Mouse (Mus musculus) retina, adult 2 months (tissue): ENCODE results near the gene Ylpm1.

Source experiments
- DNase-seq: peaks from one replicate; pipeline ENCODE4 v3.0.0-alpha.2; 2012; ENCODE audit warnings: low read depth, low spot score

The Ylpm1 gene

GRCm38 (mm10) chr12:85009776-85010175 lies 13.7 kb downstream of the Ylpm1 start:
- no peak for DNase-seq

DNA sequence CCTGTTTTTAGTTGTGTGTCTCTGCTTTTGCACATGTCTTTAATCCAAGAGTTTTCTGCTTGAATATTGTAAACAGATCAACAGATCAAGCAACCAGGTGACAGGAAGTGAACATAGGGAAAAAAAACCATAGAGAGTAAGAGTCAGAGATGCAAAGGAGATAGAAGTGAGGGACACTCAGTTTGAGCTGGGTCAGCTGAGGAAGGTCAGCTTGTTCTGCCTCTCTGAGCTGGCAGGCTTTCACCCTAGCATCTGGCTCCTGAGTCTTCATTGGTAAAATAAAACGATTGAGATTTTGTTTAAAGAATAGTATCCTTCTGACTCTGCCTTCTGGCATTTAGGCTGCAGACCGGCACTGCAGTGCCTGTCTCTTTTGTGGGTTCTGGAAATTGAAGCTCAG lies 14.4 kb downstream of the Ylpm1 start:
- no peak for DNase-seq

DNA sequence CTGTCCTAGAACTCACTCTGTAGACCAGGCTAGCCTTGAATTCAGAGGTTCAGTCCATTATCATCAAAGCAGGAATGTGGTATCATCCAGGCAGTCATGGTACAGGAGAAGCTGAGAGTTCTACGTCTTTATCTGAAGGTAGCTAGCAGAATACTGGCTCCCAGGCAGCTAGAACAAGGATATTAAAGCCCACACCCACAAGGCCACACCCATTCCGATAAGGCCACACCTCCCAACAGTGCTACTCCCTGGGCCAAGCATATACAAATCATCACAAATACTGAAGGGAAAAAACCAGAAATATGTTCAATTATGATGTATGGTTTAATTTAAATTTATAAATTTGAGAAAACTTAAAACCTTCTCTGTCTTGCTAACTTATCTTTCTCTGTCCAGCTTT lies 16.1 kb downstream of the Ylpm1 start:
- no peak for DNase-seq

DNA sequence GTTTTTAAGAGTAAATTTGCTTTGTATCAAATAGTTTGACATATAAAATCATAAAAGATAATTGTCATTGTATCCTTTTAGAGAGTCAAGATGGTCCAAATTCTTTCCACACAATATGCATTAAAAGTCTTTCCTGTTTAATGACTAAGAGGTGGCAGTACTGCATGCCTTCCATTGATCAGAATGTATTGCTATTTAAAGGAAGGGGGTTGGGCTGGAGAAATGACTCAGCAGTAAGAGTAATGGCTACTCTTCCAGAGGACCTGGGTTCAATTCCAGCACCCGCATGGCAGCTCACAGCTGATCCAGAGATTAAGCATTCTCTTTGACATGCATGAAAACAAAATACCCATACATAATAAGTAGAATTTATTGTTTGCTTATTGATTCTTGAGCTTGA lies 25.9 kb downstream of the Ylpm1 start:
- no peak for DNase-seq

GRCm38 (mm10) chr12:85032710-85033109 lies 36.6 kb downstream of the Ylpm1 start:
- no peak for DNase-seq

DNA sequence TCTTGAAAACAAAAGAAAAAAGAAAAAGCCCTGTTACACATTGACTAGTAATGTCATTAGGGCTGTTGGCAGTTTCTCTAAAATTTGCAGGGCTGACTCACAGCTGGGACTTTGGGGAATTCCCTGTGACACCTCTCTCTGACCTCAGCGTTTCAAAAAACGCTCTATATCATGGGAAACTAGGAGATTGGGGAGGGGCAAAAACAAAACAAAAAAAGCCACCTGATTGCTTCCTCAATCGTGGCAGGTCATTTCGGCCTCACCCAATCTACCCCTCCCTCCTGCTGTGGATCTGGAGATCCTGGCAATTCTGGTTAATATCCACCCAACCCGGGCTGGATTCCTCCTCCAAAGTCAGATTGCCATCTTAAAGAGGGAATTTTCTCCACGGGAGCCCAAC lies 55.1 kb downstream of the Ylpm1 start:
- DNase-seq: no peak

- DNase-seq: no peak
Observed at GRCm38 (mm10) chr12:85071043-85071442, 74.9 kb downstream of the Ylpm1 start.

DNA sequence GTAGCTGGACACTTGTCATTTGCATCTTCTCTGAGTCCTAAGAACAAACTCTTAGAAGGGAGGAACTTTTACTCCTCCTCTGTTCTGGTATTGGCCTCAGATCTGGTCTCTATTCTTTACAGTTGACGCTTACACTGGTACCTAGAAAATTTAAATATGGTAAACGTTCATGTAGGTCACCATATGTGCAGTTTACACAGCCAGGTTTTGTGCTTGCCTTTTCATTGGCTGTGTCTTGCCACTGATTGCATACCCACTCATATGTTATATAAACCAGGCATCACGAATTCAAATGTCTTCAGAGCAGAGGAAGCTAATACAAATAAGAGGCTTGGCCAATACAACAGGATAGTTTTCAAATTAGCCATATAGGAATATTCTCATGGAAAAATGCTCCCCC lies 81.0 kb downstream of the Ylpm1 start:
- no peak for DNase-seq

GRCm38 (mm10) chr12:85084257-85084656 lies 88.1 kb downstream of the Ylpm1 start:
- DNase-seq: no peak

DNA sequence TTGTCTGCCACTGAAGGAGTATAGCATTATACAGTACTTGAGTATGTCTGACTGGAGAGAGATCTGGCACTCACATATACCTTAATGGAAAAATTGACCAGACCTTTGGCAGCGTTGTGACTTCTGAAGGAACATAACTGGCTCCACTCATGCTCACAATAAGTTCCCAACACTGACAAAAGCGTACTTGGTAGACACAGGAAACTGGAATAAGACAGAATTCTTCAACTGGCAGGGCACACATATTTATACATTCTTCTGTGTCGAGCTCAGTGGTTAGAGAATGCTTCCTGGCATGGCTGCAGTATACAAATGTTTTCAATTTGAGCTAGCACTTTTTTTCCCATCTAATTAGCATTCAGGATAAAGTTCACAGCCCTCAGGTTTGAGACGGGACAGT lies 88.8 kb downstream of the Ylpm1 start:
- no peak for DNase-seq

DNA sequence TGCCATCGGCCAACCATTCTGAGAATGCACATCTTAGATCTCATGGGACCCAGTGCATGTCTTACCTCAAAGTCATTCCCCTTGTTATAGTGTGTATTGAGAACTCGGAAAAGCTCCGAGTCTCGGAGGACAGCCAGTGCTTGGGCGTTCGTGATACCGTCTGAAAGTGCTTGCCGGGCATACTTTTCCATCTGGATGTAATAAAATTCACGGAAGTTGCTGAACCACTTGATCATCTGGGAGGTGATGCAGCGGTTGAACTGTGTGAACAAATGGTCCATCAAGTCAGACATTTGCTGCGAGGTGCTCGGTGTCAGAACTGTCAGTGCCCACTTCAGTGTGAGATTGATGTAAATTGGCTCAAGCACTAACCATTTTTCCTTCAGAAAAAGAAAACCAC lies 91.7 kb downstream of the Ylpm1 start:
- DNase-seq: no peak

DNA sequence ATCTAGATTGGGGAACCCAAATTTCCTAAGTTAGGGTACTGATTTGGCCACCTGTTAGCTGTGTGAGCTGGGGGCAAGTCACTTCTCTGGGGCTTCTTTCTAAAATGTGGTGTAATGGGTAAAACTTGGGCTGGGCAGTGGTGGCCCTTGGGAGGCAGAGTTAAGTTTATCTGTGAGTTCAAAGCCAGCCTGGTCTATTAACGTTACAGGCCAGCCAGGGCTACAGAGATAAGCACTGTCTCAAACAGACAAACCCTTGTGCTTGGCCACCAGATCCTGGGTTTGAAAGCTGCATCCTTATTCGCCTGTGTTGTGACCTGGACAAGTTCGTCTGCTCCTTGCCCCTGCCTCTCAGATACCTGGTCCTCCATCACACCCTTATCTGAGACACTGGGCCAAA lies 95.1 kb downstream of the Ylpm1 start:
- DNase-seq: no peak

DNA sequence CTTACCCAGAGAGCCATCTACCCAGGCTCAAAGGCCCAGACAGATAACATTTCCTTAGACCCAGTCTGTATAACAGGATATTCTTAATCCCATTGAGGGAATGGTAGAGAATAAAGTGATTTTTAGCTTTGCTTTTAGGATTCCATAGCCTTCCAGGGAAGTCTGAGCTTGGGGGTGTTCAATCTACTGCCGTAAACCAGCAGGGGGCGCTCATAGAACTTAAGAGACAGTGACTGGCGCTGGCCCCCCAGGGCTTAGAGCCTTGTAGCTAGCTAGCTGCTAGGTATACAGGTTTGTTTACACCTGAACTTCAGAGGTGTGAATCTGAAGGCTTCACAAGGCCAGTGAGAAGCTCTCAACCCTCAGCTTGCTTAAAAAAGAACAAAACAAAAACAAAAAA lies 96.1 kb downstream of the Ylpm1 start:
- DNase-seq: peak; percentile 50

DNA sequence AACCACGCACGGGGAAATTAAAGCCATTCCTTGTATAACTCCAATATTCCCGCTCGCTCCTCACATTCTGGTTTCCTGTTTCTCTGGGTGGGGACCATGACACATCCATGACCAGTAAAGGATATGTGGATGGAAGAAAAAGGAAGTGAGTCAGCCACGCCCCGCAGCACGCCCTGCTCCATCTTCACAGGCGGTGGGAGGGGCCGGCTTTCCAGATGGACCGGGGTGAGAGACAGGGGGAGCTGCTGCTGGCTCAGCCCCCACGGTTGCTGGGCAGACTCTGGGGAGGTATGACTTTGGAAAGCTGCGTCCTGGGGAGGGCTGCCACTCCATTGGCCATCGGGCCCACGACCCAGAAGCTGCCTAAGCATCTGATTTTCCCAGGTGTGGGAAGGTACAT lies 97.9 kb downstream of the Ylpm1 start:
- no peak for DNase-seq

- no peak for DNase-seq
Observed at GRCm38 (mm10) chr12:85094706-85095105, 98.6 kb downstream of the Ylpm1 start.

- no peak for DNase-seq
Observed at GRCm38 (mm10) chr12:85095146-85095545, 99.0 kb downstream of the Ylpm1 start.

DNA sequence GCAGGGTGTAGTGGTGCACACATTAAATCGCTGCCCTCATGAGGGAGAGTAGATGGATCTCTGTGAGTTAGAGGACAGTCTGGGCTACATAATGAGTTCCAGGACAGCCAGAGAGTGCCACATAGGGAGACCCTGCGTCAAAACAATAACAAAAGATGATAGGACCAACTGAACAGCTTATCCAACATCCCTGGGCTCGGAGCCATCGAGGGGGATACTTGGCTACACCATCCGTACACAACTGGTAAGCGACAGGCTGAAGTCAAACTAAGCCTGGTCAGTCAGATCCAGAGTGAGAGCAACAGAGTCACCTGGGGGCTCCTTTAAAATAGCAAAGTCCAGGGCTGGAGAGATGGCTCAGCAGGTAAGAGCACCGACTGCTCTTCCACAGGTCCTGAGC lies 99.7 kb downstream of the Ylpm1 start:
- DNase-seq: no peak

GRCm38 (mm10) chr12:85101001-85101400 lies 104.9 kb downstream of the Ylpm1 start:
- DNase-seq: no peak

DNA sequence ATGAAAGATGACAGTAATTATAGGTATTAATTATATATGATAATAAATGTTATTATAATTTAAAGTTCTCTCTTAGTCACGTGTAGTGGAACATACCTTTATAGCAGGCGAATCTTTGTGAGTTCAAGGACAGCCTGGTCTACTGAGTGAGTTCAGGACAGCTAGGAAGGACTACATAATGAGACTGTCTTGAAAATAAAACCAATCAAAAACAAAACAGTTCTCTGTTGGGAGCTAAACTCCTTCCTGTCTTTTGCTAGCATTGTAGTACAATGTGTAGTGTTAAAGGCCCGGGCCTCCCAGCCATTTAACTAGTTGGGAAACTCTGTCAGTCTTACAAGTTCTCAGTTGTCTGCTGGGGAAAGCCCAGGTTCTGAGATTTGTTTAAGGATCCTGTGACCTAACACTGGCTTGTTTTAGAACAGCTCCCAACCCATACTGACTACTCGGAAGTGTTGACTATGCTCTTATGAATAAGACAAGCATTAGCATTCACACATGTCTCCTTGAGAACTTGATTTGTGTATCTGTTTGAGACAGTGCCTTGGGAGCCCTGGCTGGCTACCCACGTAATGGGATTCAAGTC lies 105.5 kb downstream of the Ylpm1 start:
- DNase-seq: no peak

DNA sequence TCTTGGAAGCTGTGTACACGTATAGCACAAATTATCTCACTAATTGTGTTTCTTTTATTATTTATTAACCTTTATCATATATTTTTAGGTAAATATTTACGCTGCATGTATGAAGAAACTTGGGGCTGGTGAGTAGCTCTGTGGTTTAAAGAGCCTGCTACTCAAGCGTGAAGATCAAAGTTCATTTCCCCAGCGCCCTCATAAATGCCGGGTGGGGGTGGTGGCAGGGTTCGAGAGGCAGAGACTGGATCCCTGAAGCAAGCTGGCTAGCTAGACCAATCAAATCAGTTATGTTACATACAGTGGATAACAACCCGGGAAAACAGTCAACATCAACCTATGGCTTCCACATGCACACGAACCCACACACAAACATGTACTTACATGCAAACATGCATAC lies 107.0 kb downstream of the Ylpm1 start:
- no peak for DNase-seq

DNA sequence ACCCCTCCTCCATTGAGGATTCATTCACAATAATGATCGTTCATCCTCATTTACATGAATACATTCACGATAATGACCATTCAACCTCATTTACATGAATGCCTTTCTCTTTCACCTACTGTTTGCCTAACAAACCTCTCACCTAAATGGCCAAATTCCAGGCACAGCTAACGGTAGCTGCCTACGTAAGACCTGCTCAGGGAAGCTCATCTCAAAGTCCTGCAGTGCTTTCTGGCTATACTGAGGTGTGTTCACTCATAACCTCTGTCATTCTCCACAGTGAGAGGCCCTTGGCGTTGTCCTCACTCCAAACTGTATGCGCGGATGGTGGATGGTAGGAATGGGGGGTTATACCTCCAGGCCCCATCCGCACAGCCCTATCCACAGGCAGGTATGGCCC lies 108.7 kb downstream of the Ylpm1 start:
- no peak for DNase-seq

DNA sequence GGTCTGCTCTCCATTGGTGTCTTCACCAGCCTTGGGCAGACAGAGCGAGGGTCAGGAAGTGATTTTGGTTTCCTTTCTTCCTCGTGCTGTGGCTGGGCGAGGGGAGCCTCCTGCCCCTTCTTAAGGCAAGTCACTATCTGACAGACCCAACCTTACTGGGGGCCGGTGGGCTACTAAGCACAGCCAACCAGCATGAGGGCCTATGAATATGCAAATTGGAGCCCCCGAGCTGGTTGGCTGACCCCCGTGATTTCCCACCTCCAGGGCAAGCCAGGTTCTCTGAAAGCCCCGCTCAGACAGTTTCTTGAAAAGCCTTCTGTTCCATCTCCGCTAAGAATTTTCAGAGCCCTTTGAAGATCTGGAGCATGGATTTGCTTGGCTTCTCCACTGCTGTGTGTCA lies 110.2 kb downstream of the Ylpm1 start:
- DNase-seq: no peak

- no peak for DNase-seq
Observed at GRCm38 (mm10) chr12:85108643-85109042, 112.5 kb downstream of the Ylpm1 start.

GRCm38 (mm10) chr12:85109426-85109825 lies 113.3 kb downstream of the Ylpm1 start:
- no peak for DNase-seq
